ENCODE assay signal across 8 mouse cellular contexts in genomic region chr17:51178491-51179194, GRCm38 (mm10). TPM values are rescaled to one million over a fixed set of nuclear protein-coding genes. Genes with fewer than 3 reads are reported as not detected.
DNase-seq lines count a peak whose midpoint lies in the region; ATAC-seq lines count a peak whose summit lies in the region.

No protein-coding gene starts in this region.

- H3K27me3 ChIP-seq in intestine, embryonic 15.5 days (replicated peaks): no peaks in the 10 kb centered on the region

- peak; percentile 87 for ATAC-seq in intestine, embryonic 15.5 days

- no peaks in the 10 kb centered on the region for H3K36me3 ChIP-seq in intestine, embryonic 15.5 days

- peak overlapping the region; percentile 99 for H3K27ac ChIP-seq in intestine, embryonic 15.5 days

- under 1% methylated on average over 56 of the region's 59 CpGs for WGBS in intestine, embryonic 15.5 days

- 0 out of 2 replicates have a peak, but pooled peaks cover 5% of the 10 kb centered on the region for H3K4me1 ChIP-seq in intestine, embryonic 15.5 days (replicated peaks)

- H3K9ac ChIP-seq in intestine, embryonic 15.5 days: peak overlapping the region; percentile 96

- no peaks in the 10 kb centered on the region for H3K9me3 ChIP-seq in intestine, embryonic 15.5 days

- intact Hi-C loops in gastrocnemius, postnatal 36 days (cut with DNase I): loop anchor here (5.0 kb wide), 1 partner anchor 76 kb away; no protein-coding TSS in a partner anchor
- intact Hi-C loops in left cerebral cortex, postnatal 25 days (cut with DNase I): loop anchor here (5.0 kb wide), 1 partner anchor 66 kb away; no protein-coding TSS in a partner anchor

- H3K4me3 ChIP-seq in intestine, embryonic 15.5 days (replicated peaks): peak overlapping the region; percentile 77

- peak overlapping the region; percentile 74 for H3K4me2 ChIP-seq in intestine, embryonic 15.5 days (replicated peaks)

- DNase-seq in adrenal gland, adult 2 months: peak; percentile 86
- peak; percentile 83 for DNase-seq in embryo, embryonic 11 days
- DNase-seq in gastrocnemius, postnatal 36 days: peak; percentile 53 to 62
- peak; percentile 71 to 76 for DNase-seq in left cerebral cortex, postnatal 25 days (ENCODE audit: low spot score in 2 of 2)
- DNase-seq in mesoderm, embryonic 11.5 days (ENCODE audit: low read depth, low spot score): peak; percentile 68
- DNase-seq in right cerebral cortex, postnatal 25 days: peak; percentile 68
- DNase-seq in urinary bladder, postnatal 36 days (ENCODE audit: low spot score in 2 of 2): peak; percentile 66 to 74

RNA-seq across cellular contexts. Expression of gene Tbc1d5, which starts 0.5 kb away (rescaled TPM):
- total RNA-seq in adrenal gland, adult 2 months (2021): 10 to 100 TPM; 20.5 to 22.2 TPM
- polyA plus RNA-seq in adrenal gland, adult 2 months (2012; rRNA removed): 9.3 and 10.8 TPM in 2 replicates
- total RNA-seq in gastrocnemius, postnatal 36 days (2021): 1 to 10 TPM; 6.7 to 7.4 TPM
- 10.5 and 11.3 TPM in 2 replicates for polyA plus RNA-seq in intestine, embryonic 15.5 days (2015; fragmentation: Nextera tagmentation; extraction: Ambion mirVana)
- 10 to 100 TPM; 25.4 to 26.4 TPM for total RNA-seq in left cerebral cortex, postnatal 25 days (2021)

Comparison
In these comparisons a context has a peak if more than half of its experiments do, and no peak if none do; other contexts are left out.
1. Peak in every context shown above with its lines: DNase-seq, ATAC-seq, H3K4me3 ChIP-seq and H3K27ac ChIP-seq.